Mouse (Mus musculus) adrenal gland, postnatal 36 days (tissue): ENCODE results near the gene Szrd1. TPM values are rescaled to one million over a fixed set of nuclear protein-coding genes. Genes with fewer than 3 reads are reported as not detected.
A peak's percentile ranks its signal among the peaks of the same experiment; 100 is the strongest.

Experiments
- DNase-seq, 2 experiments: peaks; one replicate each; pipeline ENCODE4 v3.0.0; 2021; ENCODE audit warnings: mixed read lengths in 1 of 2
- total RNA-seq, 2 experiments: library from RNA; stranded (reverse); gene quantifications; 2 replicates each; pipeline ENCODE4 v1.2.3; 2021

Gene Szrd1
- total RNA-seq, 2 experiments from 2014 or later = 110 to 123 TPM

- no peak for DNase-seq
These were observed 72.0 kb downstream of the Szrd1 start for GRCm38 (mm10) chr4:141067516-141068046.

- peak in 1 of 2 experiments; percentile 44 for DNase-seq
These were observed 72.7 kb downstream of the Szrd1 start for GRCm38 (mm10) chr4:141066709-141067515.

- peak; percentile 84 to 88 for DNase-seq
These were observed 74.5 kb downstream of the Szrd1 start for GRCm38 (mm10) chr4:141065123-141065522.

GRCm38 (mm10) chr4:141064104-141064659 lies 75.4 kb downstream of the Szrd1 start:
- no peak for DNase-seq

Other genes with a start within 250 kb of the Szrd1 start
- 10 to 100 TPM in 1 of 2 experiments, under 1 TPM in 1; 0.76 to 10.4 TPM for gene Padi2, start 233.4 kb downstream of the Szrd1 start, total RNA-seq
- 100 to 1,000 TPM; 418 to 498 TPM for gene Sdhb, start 178.6 kb downstream of the Szrd1 start, total RNA-seq
- gene Atp13a2, start 152.9 kb downstream of the Szrd1 start, total RNA-seq = 10 to 100 TPM; 33.3 to 34.2 TPM
- gene Mfap2, start 129.4 kb downstream of the Szrd1 start, total RNA-seq = 10 to 100 TPM in 1 of 2 experiments, 1 to 10 TPM in 1; 8.4 to 10.5 TPM
- gene Crocc, start 79.2 kb downstream of the Szrd1 start, total RNA-seq = 1 to 10 TPM; 5.5 to 5.8 TPM
- 10 to 100 TPM; 61.4 to 61.9 TPM for gene Necap2, start 61.4 kb downstream of the Szrd1 start, total RNA-seq
- not detected for gene Spata21, start 51.4 kb downstream of the Szrd1 start, total RNA-seq
- 10 to 100 TPM; 20.4 to 21.6 TPM for gene Fbxo42, start 8.1 kb upstream of the Szrd1 start, total RNA-seq
- 1 to 10 TPM in 1 of 2 experiments, under 1 TPM in 1; 0.96 to 1.2 TPM for gene Rsg1, start 74.2 kb upstream of the Szrd1 start, total RNA-seq
- gene Arhgef19, start 99.7 kb upstream of the Szrd1 start, total RNA-seq = 10 to 100 TPM; 31.2 to 75.4 TPM
- 10 to 100 TPM; 14.4 to 23.6 TPM for gene Epha2, start 161.5 kb upstream of the Szrd1 start, total RNA-seq
- 1 to 10 TPM; 1.8 to 2.7 TPM for gene Fam131c, start 228.4 kb upstream of the Szrd1 start, total RNA-seq